Mouse (Mus musculus) liver, postnatal 0 days (tissue): Measurements from ENCODE around the gene Mark2. TPM values are rescaled to one million over a fixed set of nuclear protein-coding genes. Genes with fewer than 3 reads are reported as not detected.
A peak's percentile ranks its signal among the peaks of the same experiment; 100 is the strongest.
"Not testable (repeated sequence)": the region's sequence is repeated elsewhere in the genome, so short reads cannot be mapped to it uniquely, and the experiment has no call there.

Experiments
- ATAC-seq: fragments of 200-750 bp; cut with Nextera tagmentation; 2 replicates; pipeline ENCODE4 v1.8.0; 2017; ENCODE audit warnings: mild to moderate bottlenecking, moderate library complexity
- DNase-seq: peaks from one replicate; pipeline ENCODE4 v3.0.0-alpha.2; 2016
- H3K27ac ChIP-seq: fragments of 300-500 bp; sonication (generic); 2 replicates; pipeline ENCODE4 v1.5.1; 2014; ENCODE audit warnings: antibody characterized with exemption, moderate library complexity, mild to moderate bottlenecking, low read depth
- H3K27me3 ChIP-seq: fragments of 300-500 bp; sonication (generic); 2 replicates; pipeline ENCODE4 v1.6.1; 2014; ENCODE audit warnings: low read length, control low read depth, mixed read lengths; ENCODE audit not compliant: insufficient read depth
- H3K36me3 ChIP-seq: fragments of 300-500 bp; sonication (generic); replicated peaks from 2 replicates; pipeline ENCODE4 v1.6.1; 2014; ENCODE audit warnings: mild to moderate bottlenecking, control low read depth, low read length, moderate library complexity, mixed read lengths; ENCODE audit not compliant: insufficient read depth
- H3K4me1 ChIP-seq: fragments of 300-500 bp; sonication (generic); 2 replicates; pipeline ENCODE4 v1.6.1; 2014; ENCODE audit warnings: antibody characterized with exemption, mild to moderate bottlenecking, control low read depth; ENCODE audit not compliant: insufficient read depth
- H3K4me2 ChIP-seq: fragments of 300-500 bp; sonication (generic); 2 replicates; pipeline ENCODE4 v1.6.1; 2014; ENCODE audit warnings: low read depth, mild to moderate bottlenecking, low read length, moderate library complexity, mixed read lengths
- H3K4me3 ChIP-seq: fragments of 300-500 bp; sonication (generic); 2 replicates; pipeline ENCODE4 v1.5.1; 2014; ENCODE audit warnings: low read depth, low read length
- H3K9ac ChIP-seq: fragments of 300-500 bp; sonication (generic); replicated peaks from 2 replicates; pipeline ENCODE4 v1.6.1; 2014; ENCODE audit warnings: mild to moderate bottlenecking, moderate library complexity
- H3K9me3 ChIP-seq: fragments of 300-500 bp; sonication (generic); 2 replicates; pipeline ENCODE4 v1.6.1; 2016; ENCODE audit warnings: mild to moderate bottlenecking, control low read depth, low read length, mixed read lengths
- CTCF ChIP-seq: sonication (generic); IDR thresholded peaks from 2 replicates; pipeline ENCODE4 v1.5.1; 2016; ENCODE audit warnings: antibody characterized with exemption, low read depth
- EP300 ChIP-seq: IDR thresholded peaks from 2 replicates; pipeline ENCODE4 v1.6.1; 2016; ENCODE audit warnings: antibody characterized with exemption, low read depth, mild to moderate bottlenecking
- WGBS: fragments of 180-500 bp; shearing (Covaris S2); extraction: QIAGEN DNeasy Blood & Tissue Kit; methylation state at CpG from one replicate; pipeline ENCODE4 v1.1.7; 2014; ENCODE audit not compliant: insufficient replicate concordance; 5-methylcytosine and 5-hydroxymethylcytosine counted together
- polyA plus RNA-seq: library from polyadenylated mRNA; unstranded; fragments of >200 nt; fragmentation: Nextera tagmentation; extraction: Ambion mirVana; gene quantifications from 2 replicates; pipeline ENCODE4 v1.2.1, GENCODE M21; 2015

Mark2 gene
- polyA plus RNA-seq, 1 experiment from 2014 or later: 11.9 TPM

- no peaks in the 10 kb centered on the region for H3K36me3 ChIP-seq
- H3K4me2 ChIP-seq: peak overlapping the region; percentile 100
- H3K27ac ChIP-seq: peak overlapping the region; percentile 80; the same call in 1 of the 2 replicates
- no peaks in the 10 kb centered on the region for H3K27me3 ChIP-seq
- peak overlapping the region; percentile 87 for H3K9ac ChIP-seq
- 18% methylated on average over 8 of the region's 8 CpGs for WGBS
- DNase-seq (no peak), ATAC-seq (no peak)
- no peak for TF ChIP-seq EP300
- no peak for TF ChIP-seq CTCF
- H3K4me3 ChIP-seq: peak overlapping the region; percentile 96
- H3K4me1 ChIP-seq: peaks cover 21% of the 10 kb centered on the region
- 0 out of 2 replicates have a peak, but pooled peaks cover 2% of the 10 kb centered on the region for H3K9me3 ChIP-seq
Observed at GRCm38 (mm10) chr19:7381906-7382247, 40.2 kb upstream of the Mark2 start.

DNA sequence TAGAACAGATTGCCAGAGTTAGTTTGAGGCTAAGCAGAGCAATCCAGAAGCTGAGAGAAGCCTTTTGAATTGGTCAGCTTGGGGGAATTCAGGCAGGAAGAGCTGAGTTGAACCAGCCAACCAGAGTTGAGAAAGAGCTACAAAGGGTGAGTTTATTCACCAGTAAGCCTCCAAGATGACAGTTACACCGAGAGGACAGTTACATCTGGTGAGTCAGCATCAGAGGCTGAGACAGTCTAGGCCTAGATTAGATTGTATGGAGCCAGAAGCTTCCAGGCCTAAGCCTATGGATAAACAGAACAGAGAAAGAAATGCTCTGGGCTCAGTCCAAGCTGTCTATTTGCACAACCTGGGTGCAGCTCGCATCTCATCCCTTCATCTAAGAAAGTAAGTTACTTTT, 36.0 kb upstream of the Mark2 start:
- TF ChIP-seq CTCF (no peak), EP300 (no peak)
- H3K4me2 ChIP-seq: no peak overlapping the region
- WGBS: 56% methylated on average over 2 of the region's 2 CpGs
- H3K27me3 ChIP-seq: no peaks in the 10 kb centered on the region
- H3K9ac ChIP-seq: no peak overlapping the region
- ATAC-seq (no peak), DNase-seq (no peak)
- peaks cover 14% of the 10 kb centered on the region for H3K4me1 ChIP-seq
- no peaks in the 10 kb centered on the region for H3K9me3 ChIP-seq
- H3K27ac ChIP-seq: no peak overlapping the region
- no peak overlapping the region for H3K4me3 ChIP-seq
- peaks cover 12% of the 10 kb centered on the region; the same call in 1 of the 2 replicates for H3K36me3 ChIP-seq

DNA sequence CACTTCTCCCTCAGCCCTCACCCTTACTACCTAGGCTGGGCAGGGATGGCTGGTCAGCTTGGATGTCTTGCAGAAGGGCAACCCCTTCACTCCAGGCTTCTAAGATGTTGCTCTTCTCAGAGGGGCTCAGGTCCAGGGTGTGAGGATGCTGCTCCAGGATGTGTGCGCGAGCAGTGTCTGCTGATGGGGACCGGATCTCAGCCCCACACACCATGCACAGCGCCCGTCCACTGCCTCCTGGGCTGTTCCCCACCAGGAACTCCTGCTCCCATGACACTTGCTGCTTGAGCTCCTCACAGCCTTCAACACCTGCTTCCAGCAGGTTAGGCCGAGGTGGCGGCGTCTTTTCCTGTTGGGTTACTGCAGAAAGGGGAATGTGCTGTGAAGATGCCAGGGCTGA, 32.8 kb upstream of the Mark2 start:
- ATAC-seq (no peak), DNase-seq (no peak)
- no peak for TF ChIP-seq CTCF
- no peak for TF ChIP-seq EP300
- no peaks in the 10 kb centered on the region for H3K4me1 ChIP-seq
- H3K9ac ChIP-seq: no peak overlapping the region
- no peaks in the 10 kb centered on the region for H3K27me3 ChIP-seq
- H3K4me3 ChIP-seq: no peak overlapping the region
- 95% methylated on average over 8 of the region's 8 CpGs for WGBS
- H3K4me2 ChIP-seq: no peak overlapping the region
- H3K9me3 ChIP-seq: no peaks in the 10 kb centered on the region
- peaks cover 18% of the 10 kb centered on the region for H3K36me3 ChIP-seq
- no peak overlapping the region for H3K27ac ChIP-seq

GRCm38 (mm10) chr19:7369469-7369868, 27.8 kb upstream of the Mark2 start:
- not testable (repeated sequence) for ATAC-seq, H3K4me1 ChIP-seq, H3K4me2 ChIP-seq, H3K9me3 ChIP-seq, H3K27me3 ChIP-seq, H3K27ac ChIP-seq, H3K9ac ChIP-seq, H3K4me3 ChIP-seq, DNase-seq
- H3K36me3 ChIP-seq: peaks cover 18% of the 10 kb centered on the region
- WGBS: 83% methylated on average over 4 of the region's 4 CpGs

- 67% methylated on average over 6 of the region's 6 CpGs for WGBS
- Histone ChIP-seq H3K9ac (no peak overlapping the region), H3K4me1 (no peaks in the 10 kb centered on the region), H3K4me2 (no peak overlapping the region), H3K9me3 (no peaks in the 10 kb centered on the region), H3K4me3 (no peak overlapping the region), H3K27me3 (no peaks in the 10 kb centered on the region), H3K27ac (no peak overlapping the region), H3K36me3 (no peaks in the 10 kb centered on the region)
- TF ChIP-seq EP300 (no peak), CTCF (no peak)
- DNase-seq (no peak), ATAC-seq (no peak)
Observed at GRCm38 (mm10) chr19:7353636-7354035, 12.0 kb upstream of the Mark2 start.

- 77% methylated on average over 11 of the region's 11 CpGs for WGBS
Observed at GRCm38 (mm10) chr19:7352809-7353495, 11.3 kb upstream of the Mark2 start.

GRCm38 (mm10) chr19:7349993-7350392, 8.3 kb upstream of the Mark2 start:
- no peak for DNase-seq
- no peak overlapping the region for H3K27ac ChIP-seq
- H3K4me1 ChIP-seq: no peaks in the 10 kb centered on the region
- no peaks in the 10 kb centered on the region for H3K36me3 ChIP-seq
- ATAC-seq: no peak
- H3K9me3 ChIP-seq: no peaks in the 10 kb centered on the region
- H3K27me3 ChIP-seq: no peaks in the 10 kb centered on the region
- TF ChIP-seq EP300 (no peak), CTCF (no peak)
- no peak overlapping the region for H3K9ac ChIP-seq
- no peak overlapping the region for H3K4me3 ChIP-seq
- H3K4me2 ChIP-seq: no peak overlapping the region
- WGBS: 50% methylated on average over 1 of the region's 1 CpGs

More at GRCm38 (mm10) chr19:7352809-7353495, 11.3 kb upstream of the Mark2 start:
- H3K36me3 ChIP-seq: no peaks in the 10 kb centered on the region
- no peak for DNase-seq
- ATAC-seq: no peak
- H3K4me2 ChIP-seq: no peak overlapping the region
- no peak overlapping the region for H3K27ac ChIP-seq
- H3K27me3 ChIP-seq: no peaks in the 10 kb centered on the region
- TF ChIP-seq CTCF (no peak), EP300 (no peak)
- no peak overlapping the region for H3K9ac ChIP-seq
- H3K4me3 ChIP-seq: no peak overlapping the region
- H3K4me1 ChIP-seq: no peaks in the 10 kb centered on the region
- no peaks in the 10 kb centered on the region for H3K9me3 ChIP-seq
